Mouse (Mus musculus) ovary, postnatal 36 days (tissue): Measurements from ENCODE around the gene BC029722.

Source experiments
- DNase-seq: peaks from one replicate; pipeline ENCODE4 v3.0.0; 2022; ENCODE audit warnings: low spot score, mixed read lengths

The BC029722 gene

DNA sequence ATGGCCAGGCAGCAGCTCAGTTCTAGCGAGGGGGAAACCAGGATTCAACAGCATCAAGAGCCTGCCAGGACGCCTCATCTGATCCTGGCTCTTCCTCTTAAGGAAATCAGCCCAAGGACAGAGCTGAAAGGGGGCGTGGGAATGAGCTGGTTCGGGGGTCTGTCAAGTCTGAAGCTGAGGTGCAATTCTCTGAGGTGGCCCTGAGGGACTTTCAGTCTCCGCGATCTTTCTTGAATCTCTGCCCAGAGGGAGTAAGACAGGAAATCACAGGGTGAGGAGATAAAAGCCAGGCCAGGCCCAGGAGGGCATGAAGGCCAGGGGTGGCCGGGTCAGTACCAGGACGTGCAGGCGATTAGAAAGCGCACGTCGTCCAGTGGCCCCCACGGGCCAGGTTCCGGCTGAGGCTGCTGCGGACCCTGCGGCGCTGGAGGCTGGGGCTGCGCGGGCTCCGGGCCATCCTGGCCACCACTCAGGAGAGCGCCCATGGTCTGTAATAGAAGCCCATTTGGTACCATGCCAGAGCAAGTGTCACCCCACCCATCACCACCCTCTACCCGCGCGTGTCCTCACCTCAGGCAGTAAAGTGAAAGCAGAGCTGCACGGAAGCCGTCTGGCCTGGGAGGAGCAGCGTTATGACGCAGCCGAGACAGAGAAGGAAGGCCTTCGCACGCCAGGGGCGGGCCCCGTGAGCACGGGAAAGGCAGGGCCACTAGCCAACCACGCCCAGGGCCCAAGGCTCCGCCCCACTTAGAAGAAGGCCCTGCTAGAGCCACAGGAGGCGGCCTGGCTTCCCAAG is 432 bp downstream of the BC029722 start:
- DNase-seq, result peak; percentile 95

DNA sequence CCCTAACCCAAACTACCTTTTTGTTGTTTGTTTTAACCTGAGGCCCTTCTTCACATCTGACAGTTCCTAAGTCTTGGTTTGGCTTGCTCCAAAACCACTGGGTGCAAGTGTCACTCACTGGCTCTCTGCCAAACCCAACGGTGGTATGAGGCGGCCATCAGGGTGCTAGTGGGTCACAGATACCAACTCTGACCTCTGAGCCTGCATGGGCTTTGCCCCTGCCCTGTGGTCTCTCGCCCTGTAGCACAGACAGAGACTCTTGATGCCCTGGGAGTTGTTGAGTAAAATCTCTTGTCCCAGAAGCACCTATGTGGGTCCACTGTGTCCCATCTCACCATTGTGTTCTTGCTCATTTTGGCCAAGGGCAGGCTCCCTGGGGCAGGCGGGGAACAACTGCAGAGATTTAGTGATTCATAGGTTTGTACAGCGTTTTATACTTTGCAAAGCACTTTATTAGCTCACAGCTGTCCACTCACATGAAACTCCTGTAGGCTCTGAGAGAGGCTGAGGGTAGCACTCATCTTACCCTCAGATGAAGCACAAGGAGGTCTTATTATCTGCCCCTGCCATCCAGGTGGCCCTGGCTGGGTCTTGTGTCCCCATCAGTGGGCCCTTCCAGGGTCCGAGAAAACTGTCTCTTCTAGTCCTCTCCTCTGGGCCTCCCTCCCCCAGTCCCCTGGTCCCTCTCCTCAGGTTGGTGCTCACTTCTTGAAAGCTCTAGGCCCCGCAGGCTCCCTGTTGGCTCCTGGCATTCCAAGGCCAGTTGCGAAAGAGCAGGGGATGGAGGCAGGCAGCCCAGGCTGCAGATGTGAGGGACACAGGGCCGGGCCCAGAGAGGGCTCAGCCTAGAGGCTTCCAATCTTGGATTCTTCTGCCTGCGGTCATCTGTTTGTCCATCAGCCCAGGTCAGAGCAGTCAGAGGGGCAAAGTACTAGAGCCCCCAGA is 1.7 kb downstream of the BC029722 start:
- DNase-seq, result peak; percentile 49

GRCm38 (mm10) chr2:155816179-155816578 is 3.0 kb downstream of the BC029722 start:
- no peak for DNase-seq

DNA sequence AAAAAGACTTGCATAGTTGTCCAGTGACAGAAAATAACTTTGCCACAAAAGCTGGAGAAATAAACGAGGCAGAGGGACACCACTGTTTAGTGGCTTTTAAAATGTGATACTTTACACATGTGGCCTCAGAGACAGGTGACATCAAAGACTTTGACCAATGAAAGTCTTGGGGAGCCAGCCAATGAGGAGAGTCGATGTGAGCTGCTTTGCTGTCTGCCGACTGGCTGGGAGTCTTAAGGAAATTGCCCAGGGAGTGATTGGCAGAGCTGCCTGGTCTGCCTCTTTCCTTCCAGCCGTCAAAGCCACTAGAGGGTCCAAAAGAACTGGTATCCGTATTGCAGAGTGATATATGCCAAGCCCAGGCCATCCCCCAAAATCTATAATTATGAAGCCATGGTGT is 4.4 kb downstream of the BC029722 start:
- no peak for DNase-seq

DNA sequence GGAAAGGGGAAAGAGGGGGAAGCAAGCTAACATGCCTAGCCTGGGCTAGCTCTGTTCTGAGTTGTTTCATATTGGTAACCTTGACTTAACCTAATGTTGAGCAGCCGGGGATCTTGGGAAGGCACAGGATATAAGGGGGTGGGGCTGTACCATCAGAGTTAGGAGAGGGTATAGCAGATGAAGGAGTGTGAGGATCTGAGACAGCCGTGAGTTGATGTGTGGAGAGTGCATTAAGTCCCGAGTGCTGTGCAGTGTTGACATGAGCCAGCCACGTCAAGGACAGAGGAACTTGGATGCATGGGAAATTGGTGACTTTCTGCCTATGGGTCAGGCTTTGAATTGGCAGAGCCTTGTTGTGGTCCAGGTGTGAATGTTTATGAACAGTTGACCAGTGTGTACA is 6.6 kb downstream of the BC029722 start:
- DNase-seq, result no peak

DNA sequence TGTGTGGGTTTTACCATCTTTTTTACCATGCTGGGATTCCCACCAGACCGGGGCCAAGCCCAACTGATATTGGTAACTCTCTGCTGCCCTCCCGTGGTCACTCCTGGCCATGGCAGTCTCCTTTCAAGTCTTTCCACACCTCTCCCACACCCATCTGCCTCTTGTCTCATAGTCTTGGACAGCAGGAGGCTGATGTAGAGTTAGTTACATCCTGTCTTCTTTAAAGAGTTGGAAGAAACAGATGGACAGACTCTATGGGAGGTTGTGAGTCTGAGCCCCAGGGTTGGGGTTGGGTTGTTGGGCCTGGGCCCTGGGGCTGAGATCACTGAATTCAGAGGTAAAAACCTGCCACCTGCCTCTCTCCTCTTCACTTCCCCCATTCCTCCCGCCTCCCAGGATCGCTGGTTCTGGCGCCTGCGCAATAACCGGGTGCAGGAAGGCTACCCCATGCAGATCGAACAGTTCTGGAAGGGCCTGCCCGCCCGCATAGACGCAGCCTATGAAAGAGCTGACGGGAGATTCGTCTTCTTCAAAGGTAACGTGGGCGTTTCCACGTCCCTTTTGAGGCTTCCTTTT is 7.3 kb downstream of the BC029722 start:
- peak; percentile 71 for DNase-seq

DNA sequence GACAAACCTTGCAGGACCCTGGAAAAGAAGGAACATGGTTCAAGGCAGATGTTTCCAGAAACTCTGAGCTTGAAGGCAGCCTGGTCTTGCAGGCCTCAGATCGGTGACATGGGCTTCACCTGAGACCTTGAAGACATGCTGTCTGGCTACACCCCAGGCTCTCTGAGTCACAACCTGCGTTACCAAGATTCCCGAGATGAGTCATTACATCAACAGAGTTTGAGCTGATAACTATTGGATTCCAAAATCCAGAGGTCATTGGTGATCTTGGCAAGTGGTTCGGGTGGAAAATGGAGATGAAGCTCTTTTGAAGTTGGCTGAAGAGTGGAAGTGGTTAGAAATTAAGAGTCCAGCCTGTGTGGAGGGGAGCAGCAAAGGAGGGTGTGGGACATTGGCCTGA is 9.6 kb downstream of the BC029722 start:
- DNase-seq, result no peak

DNA sequence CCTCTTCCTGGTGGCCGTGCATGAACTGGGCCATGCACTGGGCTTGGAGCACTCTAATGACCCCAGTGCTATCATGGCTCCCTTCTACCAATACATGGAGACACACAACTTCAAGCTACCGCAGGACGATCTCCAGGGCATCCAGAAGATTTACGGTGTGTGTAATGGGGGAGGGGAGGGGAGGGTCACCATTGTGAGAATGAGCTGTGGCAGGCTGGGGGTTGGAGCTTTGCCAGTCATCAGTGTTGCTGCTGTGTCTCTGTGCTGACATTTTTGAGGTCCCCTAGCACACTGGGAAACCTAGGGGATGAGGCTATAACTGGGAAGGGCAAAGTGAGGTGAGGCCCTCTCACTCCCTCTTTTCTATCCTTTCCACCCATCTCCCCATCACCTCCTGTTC is 11.8 kb downstream of the BC029722 start:
- DNase-seq, result no peak

DNA sequence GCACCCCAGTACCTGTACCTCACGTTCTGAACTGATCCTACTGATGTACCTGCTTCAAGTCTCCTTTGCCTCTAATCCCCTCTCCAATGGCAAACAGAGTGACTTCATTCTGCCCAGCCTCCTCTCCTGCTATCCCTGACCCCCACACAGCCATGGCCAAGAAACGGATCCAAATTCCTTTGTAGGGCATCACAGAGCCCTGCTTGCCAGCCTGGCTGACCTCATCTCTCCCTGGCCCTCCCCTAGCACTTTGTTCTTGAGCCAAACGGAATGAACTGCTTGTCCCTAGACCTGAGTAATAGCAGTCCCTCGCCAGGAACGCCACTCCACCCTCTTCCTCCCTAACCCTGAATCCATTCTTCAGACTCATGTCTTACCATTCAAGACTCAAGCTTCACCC is 12.7 kb downstream of the BC029722 start:
- no peak for DNase-seq

- DNase-seq, result no peak
These were observed 13.3 kb downstream of the BC029722 start for GRCm38 (mm10) chr2:155805925-155806255.

- DNase-seq, result peak; percentile 34
These were observed 13.8 kb downstream of the BC029722 start for GRCm38 (mm10) chr2:155805231-155805924.

DNA sequence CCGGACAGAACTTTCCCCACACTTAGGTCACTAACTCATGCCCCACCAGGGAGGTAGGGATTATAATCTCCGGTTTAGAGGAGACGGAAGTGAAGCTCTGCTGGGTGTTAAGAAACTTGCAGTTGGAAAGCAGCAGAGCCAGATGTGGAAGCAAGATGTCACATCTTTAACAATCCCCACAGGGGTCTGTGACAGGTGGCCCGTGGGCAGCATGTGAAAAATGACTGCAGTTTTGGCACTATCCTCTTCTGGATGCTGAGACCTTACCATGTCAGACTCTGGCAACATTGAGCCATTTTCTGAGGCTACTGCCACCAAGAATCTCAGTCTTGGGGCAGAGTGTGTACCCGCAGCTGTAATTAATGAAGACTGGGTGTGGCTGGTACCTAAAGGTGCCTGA is 15.2 kb downstream of the BC029722 start:
- no peak for DNase-seq

DNA sequence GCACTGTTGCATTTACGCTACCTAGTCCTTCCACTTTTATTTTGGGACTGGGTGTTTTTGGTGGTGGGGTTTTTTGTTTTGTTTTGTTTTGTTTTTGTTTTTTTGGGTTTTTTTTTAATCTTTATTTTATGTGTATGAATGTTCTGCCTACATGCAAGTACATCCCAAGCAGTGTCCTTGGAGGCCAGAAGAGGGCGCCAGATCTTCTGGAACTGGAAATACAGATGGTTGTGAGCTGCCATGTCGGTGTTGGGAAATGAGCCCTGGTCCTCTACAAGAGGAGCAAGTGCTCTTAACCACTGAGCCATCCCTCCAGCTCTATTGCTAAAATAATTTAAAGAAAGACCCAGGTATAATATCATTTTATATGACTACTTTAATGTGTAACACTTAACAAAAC is 16.5 kb downstream of the BC029722 start:
- DNase-seq, result no peak

DNA sequence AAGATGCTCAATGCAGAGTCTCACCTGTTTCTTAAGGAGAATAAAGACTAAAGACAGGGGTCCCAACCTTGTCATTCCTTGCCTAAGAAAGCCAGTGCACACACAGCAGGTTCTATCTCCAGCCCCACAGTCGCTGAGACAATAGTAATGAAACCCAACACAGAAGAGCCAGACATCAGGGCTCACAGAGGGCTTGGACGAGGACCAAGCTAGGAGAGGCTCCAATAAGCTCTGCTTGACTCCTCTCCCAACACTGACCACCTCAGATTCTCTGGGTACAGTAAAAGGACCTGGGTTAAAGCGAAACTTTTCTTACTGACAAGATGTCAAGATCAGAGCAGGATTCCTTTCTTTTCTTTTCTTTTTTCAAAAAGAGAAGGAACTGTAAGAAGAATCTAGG is 20.6 kb downstream of the BC029722 start:
- DNase-seq, result no peak

- no peak for DNase-seq
These were observed 24.4 kb downstream of the BC029722 start for GRCm38 (mm10) chr2:155794674-155795445.

GRCm38 (mm10) chr2:155792899-155793298 is 26.3 kb downstream of the BC029722 start:
- no peak for DNase-seq

DNA sequence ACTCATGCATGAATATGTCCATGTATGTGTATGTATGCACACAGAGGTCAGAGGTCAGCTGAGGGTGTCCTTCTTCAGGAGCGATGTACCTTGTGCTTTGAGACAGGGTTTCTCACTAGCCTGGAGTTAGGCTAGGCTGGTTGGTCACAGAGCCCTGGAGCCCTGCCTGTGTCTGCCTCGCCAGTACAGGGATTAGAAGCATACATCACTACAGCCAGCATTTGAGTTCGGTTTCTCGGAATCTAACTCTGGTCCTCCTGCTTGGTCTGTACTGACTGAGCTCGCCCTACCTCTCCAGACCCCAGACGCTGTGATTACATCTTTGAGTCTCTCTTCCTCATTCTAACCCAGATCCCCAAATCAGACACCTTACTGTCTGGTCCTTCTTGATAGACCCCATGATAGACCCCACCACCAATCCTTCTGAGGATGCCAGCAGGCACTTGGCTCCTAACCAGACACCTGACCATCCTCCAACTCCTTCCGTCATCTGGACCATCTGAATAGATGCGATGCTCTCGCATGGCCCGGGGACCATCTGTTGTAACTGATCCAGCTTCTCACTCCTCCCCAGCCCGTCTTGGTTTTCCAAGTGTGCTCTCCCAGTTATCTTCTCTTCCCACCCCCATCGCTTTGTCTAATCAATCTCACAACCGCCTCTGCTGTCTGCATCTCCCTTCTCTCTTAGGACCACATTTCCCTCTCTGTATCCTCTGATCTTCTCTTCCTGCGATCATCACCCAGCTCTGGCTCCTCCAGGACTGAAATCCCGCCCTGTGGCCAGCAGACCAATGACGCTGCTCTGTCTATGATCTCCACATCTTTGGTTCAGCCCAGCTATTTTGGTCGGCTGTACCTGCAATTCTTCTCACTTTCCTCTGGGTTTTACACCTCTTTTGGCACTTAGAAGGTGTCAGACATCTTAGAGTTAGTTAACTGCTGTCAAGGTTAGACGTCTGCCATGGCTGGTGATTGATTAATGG is 31.0 kb downstream of the BC029722 start:
- DNase-seq, result no peak

GRCm38 (mm10) chr2:155786905-155787304 is 32.3 kb downstream of the BC029722 start:
- DNase-seq, result no peak

DNA sequence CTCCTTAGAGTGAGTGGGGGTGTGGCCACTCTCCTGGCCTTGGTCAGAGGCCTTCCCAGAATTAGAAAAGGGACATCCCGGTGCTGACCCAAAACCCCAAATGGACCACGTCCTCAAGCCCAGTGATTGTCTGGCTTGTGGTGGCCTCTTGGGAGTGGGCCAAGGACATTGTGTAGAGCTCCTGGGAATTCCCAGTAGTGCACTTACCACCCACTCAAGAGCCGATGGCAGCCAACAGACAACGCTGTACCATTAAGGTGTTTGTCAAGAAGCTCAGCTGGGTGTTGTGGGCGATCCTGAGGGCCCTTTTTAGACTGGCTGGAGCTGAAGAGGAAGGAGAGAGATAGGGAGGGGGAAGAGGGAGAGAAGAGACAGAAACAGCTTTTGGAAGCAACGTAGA is 34.7 kb downstream of the BC029722 start:
- DNase-seq, result no peak

DNA sequence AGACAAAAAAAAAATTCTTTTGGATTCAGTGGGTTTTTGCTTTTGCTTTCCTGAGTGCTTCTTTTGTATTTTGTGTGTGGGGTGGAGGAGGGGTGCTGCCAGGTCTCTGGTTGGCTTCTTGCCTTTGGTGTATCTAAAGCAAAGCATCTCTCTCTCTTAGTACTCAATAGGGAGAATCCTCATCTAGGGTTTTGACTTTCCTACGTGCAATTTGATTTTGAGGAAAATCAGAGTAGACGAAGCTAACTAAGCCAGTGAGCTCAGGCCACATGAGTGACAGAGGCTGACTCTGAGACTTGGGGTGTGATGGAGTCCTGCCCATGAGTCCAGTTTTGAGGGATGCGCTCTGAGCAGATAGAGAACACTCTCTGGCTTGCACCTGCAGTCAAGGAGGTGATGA is 39.7 kb downstream of the BC029722 start:
- DNase-seq, result no peak
